Mouse (Mus musculus) frontal cortex, postnatal 25 days (tissue): ENCODE results near the gene Gm37240.

Source experiments
- DNase-seq, 2 experiments: peaks; one replicate each; pipeline ENCODE4 v3.0.0; 2022; ENCODE audit warnings: low spot score in 2 of 2

The Gm37240 gene

GRCm38 (mm10) chr3:85042126-85042525 lies 845.2 kb downstream of the Gm37240 start:
- DNase-seq = no peak

DNA sequence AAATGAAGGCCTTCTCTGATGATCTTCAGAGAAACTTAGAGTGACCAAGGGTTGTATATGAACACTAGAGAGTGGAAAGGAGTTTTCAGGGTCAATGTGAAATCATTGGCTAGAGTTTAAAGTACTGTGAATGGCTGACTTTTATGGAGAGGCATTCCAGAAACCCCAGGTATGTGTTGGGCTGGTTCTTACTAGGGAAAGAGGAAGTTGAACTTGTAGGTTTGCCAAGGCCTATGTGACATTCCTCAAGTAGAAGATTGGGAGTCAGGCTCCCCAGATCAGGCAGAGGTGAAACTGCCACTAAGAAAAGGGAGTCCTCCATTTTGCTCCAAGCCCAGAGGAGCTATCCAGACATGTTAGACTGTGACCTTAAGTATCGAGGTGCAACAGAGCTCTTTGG lies 858.2 kb downstream of the Gm37240 start:
- no peak for DNase-seq

DNA sequence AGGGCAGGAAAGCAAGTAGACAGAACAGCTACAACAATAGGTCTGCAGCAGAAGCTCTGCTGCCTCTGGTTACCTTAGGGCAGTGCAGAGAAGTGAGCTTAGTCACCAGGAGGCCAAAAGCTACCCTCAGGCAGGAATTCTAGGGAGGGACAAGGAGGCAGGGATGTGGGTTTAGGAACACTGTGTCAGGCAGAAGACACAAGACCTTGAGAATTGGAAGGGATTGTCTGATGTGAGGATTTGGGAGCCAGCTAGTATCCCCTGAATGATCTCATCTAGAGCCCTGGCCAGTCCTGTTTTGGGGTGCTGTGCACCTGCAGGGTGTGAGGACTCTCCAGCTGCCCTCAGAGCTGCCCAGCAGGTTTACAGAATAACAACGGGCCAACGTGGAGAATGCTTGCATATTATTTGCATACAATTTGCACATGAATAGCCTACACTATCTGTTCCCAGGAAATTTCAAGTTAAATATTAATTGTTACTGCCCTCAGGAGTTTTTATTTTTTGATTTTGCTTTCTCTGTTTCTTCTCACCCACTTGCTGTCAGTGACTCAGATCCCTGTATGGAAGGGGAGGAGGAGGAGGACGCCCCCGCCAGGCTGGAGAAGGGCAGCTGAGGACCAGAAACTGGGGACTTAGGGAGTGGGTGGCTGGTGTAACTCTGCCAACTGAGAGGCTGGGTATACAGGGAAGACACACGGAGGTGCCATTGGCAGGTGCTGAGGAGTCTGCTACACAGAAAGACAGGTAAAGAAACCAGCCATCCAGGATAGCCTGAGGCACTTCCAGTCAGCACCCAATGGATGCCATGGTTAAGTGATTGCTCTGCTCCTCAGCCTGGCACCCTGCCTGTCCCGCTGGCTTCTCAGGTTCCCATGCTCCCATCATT lies 862.3 kb downstream of the Gm37240 start:
- peak; percentile 39 to 57 for DNase-seq

DNA sequence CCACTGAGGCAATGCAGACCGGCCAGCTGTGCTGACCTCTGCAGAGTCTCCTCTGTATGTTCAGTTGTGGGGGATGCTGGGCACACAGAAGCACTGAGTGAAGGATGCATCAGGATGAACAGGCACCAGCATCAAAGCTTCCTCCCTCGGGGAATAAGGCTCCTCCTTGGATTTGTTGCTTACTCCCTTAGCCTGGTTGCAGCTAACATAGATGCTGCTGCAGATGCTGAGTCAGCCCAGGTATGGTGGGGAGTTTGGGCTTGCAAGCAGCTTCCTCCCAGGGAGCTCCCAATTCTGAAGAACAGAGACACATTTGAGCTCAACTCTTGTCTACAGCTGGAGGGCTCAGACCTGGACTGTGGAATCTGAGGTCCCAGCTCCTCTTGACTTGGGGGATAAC lies 863.1 kb downstream of the Gm37240 start:
- no peak for DNase-seq

GRCm38 (mm10) chr3:85022800-85023199 lies 864.5 kb downstream of the Gm37240 start:
- no peak for DNase-seq

DNA sequence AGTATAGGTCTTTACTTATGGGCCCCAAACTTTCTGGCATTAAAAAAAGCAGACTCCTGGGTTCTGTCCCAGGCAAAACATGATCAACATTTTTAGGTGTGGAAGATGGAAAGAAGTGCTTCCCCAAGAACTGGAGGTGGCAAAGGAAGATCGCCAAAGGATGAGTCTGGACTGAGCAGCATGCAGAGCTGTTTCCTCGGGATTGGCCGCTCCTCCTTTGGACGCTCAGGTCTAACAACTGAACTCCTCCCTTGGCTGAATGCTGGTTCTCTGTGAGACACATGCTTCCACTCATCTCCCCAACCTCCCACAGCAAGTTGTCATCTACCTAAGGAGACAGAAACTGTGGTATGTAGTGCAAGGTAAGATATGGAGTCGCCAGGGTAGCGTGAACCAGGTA lies 865.5 kb downstream of the Gm37240 start:
- DNase-seq = no peak

DNA sequence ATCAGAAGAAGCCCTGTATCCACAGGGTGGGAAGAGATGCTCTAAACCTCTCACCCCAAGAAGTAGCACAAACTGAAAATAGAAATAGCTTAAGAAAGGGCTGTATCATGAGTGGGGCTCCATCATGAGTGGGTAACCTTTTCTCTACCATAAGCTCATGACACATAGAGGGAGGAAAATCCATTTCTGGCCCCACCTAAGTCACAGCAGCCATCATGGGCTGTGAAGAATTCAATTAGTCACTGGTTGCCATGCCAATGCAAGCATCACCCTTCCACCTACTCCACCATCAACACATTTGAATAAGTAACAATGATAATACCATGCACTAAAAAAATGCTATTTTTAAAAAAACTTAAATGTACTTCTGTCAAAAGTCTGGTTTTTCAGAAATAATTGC lies 867.2 kb downstream of the Gm37240 start:
- peak in 1 of 2 experiments; percentile 41 for DNase-seq

DNA sequence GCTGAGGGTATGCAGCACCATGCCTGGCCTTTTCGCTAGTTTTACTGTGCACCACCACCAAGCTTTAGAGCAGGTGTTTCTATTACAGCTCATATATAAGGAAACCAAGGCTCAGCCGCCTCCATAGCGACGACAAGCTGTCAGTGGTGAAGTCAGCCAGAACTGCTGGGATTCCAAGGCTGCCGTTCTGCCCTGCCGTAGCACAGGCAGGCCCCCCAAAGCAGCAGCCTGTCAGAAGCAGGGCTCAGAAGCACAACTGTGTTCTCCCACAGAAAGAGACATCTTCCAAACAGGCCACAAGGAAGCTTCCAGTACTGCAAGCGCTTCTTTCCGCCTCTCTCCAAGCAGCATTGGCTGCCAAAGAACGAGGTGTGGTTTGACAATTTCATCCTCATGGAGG lies 871.7 kb downstream of the Gm37240 start:
- peak; percentile 36 to 60 for DNase-seq

DNA sequence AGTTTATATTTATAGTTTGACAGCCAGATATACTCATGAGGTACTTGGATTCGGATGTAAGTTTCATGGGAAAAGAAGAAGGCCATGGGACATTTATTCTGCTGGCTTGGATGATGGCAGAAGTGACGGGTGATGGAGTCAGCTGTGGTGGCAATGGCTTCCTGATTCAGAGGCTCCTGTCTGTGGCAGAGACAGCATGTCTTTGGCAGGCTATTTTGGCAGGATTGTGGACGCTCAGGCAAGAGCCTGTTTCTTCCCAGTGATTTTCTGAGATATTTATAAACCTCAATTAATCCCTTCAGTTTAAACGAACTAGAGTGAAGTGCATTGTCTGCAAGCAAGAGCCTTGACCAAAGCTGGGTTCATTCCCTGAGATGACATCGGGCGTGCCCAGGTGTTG lies 874.4 kb downstream of the Gm37240 start:
- DNase-seq = no peak

DNA sequence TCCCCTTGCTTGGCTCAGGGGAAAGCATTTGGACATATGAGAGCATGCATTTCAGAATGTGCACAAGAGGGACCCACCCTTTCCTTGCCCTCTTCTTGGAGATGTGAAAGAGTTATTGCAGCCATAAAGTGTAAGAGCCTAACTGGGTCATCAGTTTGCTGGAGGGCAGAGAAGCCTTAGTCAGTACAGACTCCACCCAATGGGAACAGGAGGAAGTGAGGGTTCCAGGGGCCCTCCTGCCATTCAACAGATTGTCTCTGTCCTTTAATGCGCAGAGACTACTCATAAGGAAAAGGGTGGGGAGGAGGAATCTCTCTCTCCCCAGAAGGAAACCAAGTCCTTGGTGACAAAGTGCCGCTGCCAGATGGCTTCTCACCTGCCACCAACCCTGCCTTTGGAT lies 882.1 kb downstream of the Gm37240 start:
- DNase-seq = no peak

GRCm38 (mm10) chr3:84988880-84989279 lies 898.4 kb downstream of the Gm37240 start:
- DNase-seq = no peak

- no peak for DNase-seq
Measured at GRCm38 (mm10) chr3:84985121-84985625, 902.1 kb downstream of the Gm37240 start.

DNA sequence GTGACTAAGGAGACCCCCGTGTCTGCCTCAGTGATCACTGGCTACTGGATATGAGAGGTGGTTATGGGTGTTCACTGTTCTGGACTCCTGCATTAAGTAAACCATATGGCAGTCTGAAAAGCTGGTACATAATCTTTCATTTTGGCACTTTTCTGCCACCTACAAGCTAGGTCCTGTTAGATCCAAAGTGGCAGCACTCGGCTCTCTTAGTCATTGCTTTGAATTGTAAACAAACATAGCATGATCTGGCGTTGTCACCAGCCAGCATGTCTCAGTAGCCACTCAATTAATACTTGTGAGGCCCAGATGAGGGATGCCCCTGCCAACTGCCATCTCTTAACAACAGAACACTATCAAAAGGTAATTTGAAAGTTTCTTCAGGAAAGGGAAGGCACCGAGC lies 904.6 kb downstream of the Gm37240 start:
- no peak for DNase-seq

GRCm38 (mm10) chr3:84980158-84980557 lies 907.2 kb downstream of the Gm37240 start:
- DNase-seq = no peak

DNA sequence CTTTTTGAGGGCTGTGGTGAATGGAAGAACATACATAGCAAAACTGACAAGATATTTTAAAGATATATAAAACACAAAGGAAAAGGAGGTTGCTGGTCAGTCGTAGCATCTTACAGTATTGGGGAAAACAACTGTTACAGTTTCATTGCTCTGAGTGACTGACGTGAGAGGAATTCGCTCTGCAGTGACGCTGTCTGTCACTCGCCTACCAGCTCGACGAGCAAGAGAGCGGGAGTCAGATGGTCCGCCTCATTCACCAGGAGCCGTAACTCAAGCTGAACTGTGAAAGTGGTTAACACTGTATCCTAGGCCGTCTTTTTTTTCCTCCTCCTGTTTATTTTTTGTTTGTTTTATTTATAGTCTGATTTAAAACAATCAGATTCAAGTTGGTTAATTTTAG lies 908.6 kb downstream of the Gm37240 start:
- DNase-seq = no peak

- no peak for DNase-seq
Measured at GRCm38 (mm10) chr3:84974193-84974592, 913.1 kb downstream of the Gm37240 start.

- no peak for DNase-seq
Measured at GRCm38 (mm10) chr3:84972881-84973280, 914.4 kb downstream of the Gm37240 start.

- DNase-seq = peak in 1 of 2 experiments; percentile 5
Measured at GRCm38 (mm10) chr3:84971561-84971960, 915.8 kb downstream of the Gm37240 start.

GRCm38 (mm10) chr3:84967364-84967763 lies 920.0 kb downstream of the Gm37240 start:
- DNase-seq = no peak

- DNase-seq = no peak
Measured at GRCm38 (mm10) chr3:84965156-84965555, 922.2 kb downstream of the Gm37240 start.

- DNase-seq = no peak
Measured at GRCm38 (mm10) chr3:84955857-84956256, 931.5 kb downstream of the Gm37240 start.

DNA sequence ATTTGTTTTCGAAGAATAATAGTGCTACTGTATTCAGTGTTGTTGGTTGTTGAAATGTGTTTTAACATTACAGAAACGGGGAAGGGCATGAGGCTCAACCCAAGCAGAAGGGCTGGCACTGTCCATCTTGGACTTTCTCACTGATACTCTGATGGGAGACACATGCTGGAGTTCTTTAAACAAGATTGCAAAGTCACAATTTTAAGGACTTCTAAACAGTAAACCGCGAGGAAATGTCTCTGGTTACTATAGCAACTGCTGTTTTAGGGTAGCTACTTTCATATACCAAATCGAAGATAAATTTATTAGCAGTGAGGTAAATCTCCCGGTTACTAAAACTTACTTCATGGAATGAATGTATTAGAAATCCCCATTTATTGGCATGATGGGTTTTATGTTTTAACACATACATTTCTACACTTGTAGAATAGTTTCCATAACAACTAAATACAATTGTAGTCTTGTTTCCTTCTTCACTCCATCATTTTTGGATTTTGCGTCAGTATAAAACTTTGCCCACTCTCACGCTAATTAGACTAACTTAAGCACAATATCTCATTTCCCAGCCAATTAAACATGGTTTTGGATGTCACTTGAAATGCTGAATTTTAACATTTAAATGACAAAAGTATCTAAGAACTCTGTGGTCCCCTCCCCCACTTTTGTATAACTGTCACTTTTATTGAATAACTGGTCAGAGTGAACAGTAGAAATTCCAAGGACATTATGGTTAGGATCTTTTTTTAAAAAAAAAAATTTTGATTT lies 932.1 kb downstream of the Gm37240 start:
- DNase-seq = no peak
